Mouse (Mus musculus) liver, embryonic 12.5 days (tissue): ENCODE results near the gene Etnk2. TPM values are rescaled to one million over a fixed set of nuclear protein-coding genes. Genes with fewer than 3 reads are reported as not detected.
A peak's percentile ranks its signal among the peaks of the same experiment; 100 is the strongest.

Experiments
- ATAC-seq: fragments of 200-750 bp; cut with Nextera tagmentation; 2 replicates; pipeline ENCODE4 v1.8.0; 2017; ENCODE audit warnings: moderate number of reproducible peaks, mild to moderate bottlenecking, moderate library complexity
- H3K27ac ChIP-seq: fragments of 300-500 bp; sonication (generic); 2 replicates; pipeline ENCODE4 v1.5.1; 2016; ENCODE audit warnings: mild to moderate bottlenecking
- H3K27me3 ChIP-seq: fragments of 300-500 bp; sonication (generic); replicated peaks from 2 replicates; pipeline ENCODE4 v1.6.1; 2016; ENCODE audit warnings: mild to moderate bottlenecking, moderate library complexity
- H3K36me3 ChIP-seq: fragments of 300-500 bp; sonication (generic); 2 replicates; pipeline ENCODE4 v1.6.1; 2016; ENCODE audit warnings: mild to moderate bottlenecking, moderate library complexity
- H3K4me1 ChIP-seq: fragments of 300-500 bp; sonication (generic); 2 replicates; pipeline ENCODE4 v1.6.1; 2016
- H3K4me2 ChIP-seq: fragments of 300-500 bp; sonication (generic); 2 replicates; pipeline ENCODE4 v1.6.1; 2016; ENCODE audit warnings: mild to moderate bottlenecking, moderate library complexity
- H3K4me3 ChIP-seq: fragments of 300-500 bp; sonication (generic); 2 replicates; pipeline ENCODE4 v1.5.1; 2016; ENCODE audit warnings: mild to moderate bottlenecking, moderate library complexity
- H3K9ac ChIP-seq: fragments of 300-500 bp; sonication (generic); 2 replicates; pipeline ENCODE4 v1.6.1; 2016; ENCODE audit warnings: mild to moderate bottlenecking, moderate library complexity
- H3K9me3 ChIP-seq: fragments of 300-500 bp; sonication (generic); replicated peaks from 2 replicates; pipeline ENCODE4 v1.6.1; 2016; ENCODE audit warnings: mild to moderate bottlenecking, moderate library complexity
- WGBS: fragments of 180-500 bp; shearing (Covaris S2); methylation state at CpG from one replicate; pipeline ENCODE4 v1.1.7; 2016; ENCODE audit not compliant: insufficient replicate concordance; 5-methylcytosine and 5-hydroxymethylcytosine counted together
- polyA plus RNA-seq: library from polyadenylated mRNA; unstranded; fragments of >200 nt; fragmentation: Nextera tagmentation; extraction: Ambion mirVana; gene quantifications from 2 replicates; pipeline ENCODE4 v1.2.1, GENCODE M21; 2016

The Etnk2 gene
- polyA plus RNA-seq, 1 experiment from 2014 or later, result 4.1 TPM

- Histone ChIP-seq H3K36me3 (peaks cover 38% of the 10 kb centered on the region), H3K9ac (no peak overlapping the region), H3K27ac (no peak overlapping the region), H3K9me3 (no peaks in the 10 kb centered on the region), H3K4me2 (no peak overlapping the region), H3K27me3 (no peaks in the 10 kb centered on the region), H3K4me3 (no peak overlapping the region), H3K4me1 (peaks cover 17% of the 10 kb centered on the region)
- WGBS, result 65% methylated on average over 19 of the region's 19 CpGs
- peak; percentile 41; the same call in 1 of the 2 replicates for ATAC-seq
Observed at GRCm38 (mm10) chr1:133387539-133388268, 24.3 kb downstream of the Etnk2 start.

- WGBS, result 60% methylated on average over 4 of the region's 4 CpGs
- no peak overlapping the region for H3K4me2 ChIP-seq
- H3K9me3 ChIP-seq, result no peaks in the 10 kb centered on the region
- H3K9ac ChIP-seq, result no peak overlapping the region
- no peak overlapping the region for H3K27ac ChIP-seq
- peaks cover 24% of the 10 kb centered on the region for H3K36me3 ChIP-seq
- H3K4me3 ChIP-seq, result no peak overlapping the region
- no peak for ATAC-seq
- no peaks in the 10 kb centered on the region for H3K27me3 ChIP-seq
- H3K4me1 ChIP-seq, result peaks cover 4% of the 10 kb centered on the region; the same call in 1 of the 2 replicates
Observed at GRCm38 (mm10) chr1:133394702-133395101, 31.3 kb downstream of the Etnk2 start.

GRCm38 (mm10) chr1:133396693-133397092 lies 33.3 kb downstream of the Etnk2 start:
- ATAC-seq, result no peak

GRCm38 (mm10) chr1:133397094-133397482 lies 33.7 kb downstream of the Etnk2 start:
- no peak for ATAC-seq
- Histone ChIP-seq H3K4me2 (no peak overlapping the region), H3K4me3 (no peak overlapping the region), H3K27me3 (no peaks in the 10 kb centered on the region), H3K9ac (no peak overlapping the region), H3K36me3 (peaks cover 5% of the 10 kb centered on the region), H3K9me3 (no peaks in the 10 kb centered on the region), H3K27ac (no peak overlapping the region), H3K4me1 (peaks cover 4% of the 10 kb centered on the region; the same call in 1 of the 2 replicates)
- 65% methylated on average over 5 of the region's 5 CpGs for WGBS

More at GRCm38 (mm10) chr1:133396693-133397092, 33.3 kb downstream of the Etnk2 start:
- WGBS, result 70% methylated on average over 5 of the region's 5 CpGs
- Histone ChIP-seq H3K4me1 (peaks cover 4% of the 10 kb centered on the region; the same call in 1 of the 2 replicates), H3K27ac (no peak overlapping the region), H3K36me3 (peaks cover 9% of the 10 kb centered on the region), H3K27me3 (no peaks in the 10 kb centered on the region), H3K4me2 (no peak overlapping the region), H3K9ac (no peak overlapping the region), H3K9me3 (no peaks in the 10 kb centered on the region), H3K4me3 (no peak overlapping the region)

- Histone ChIP-seq H3K9me3 (no peaks in the 10 kb centered on the region), H3K4me1 (peaks cover 4% of the 10 kb centered on the region; the same call in 1 of the 2 replicates), H3K27me3 (no peaks in the 10 kb centered on the region), H3K27ac (no peak overlapping the region), H3K4me2 (no peak overlapping the region), H3K36me3 (no peaks in the 10 kb centered on the region; the same call in 1 of the 2 replicates), H3K9ac (no peak overlapping the region), H3K4me3 (no peak overlapping the region)
- WGBS, result 39% methylated on average over 17 of the region's 17 CpGs
- ATAC-seq, result no peak
Observed at GRCm38 (mm10) chr1:133397483-133398237, 34.3 kb downstream of the Etnk2 start.

- no peak overlapping the region for H3K9ac ChIP-seq
- H3K27ac ChIP-seq, result no peak overlapping the region
- H3K36me3 ChIP-seq, result no peaks in the 10 kb centered on the region
- no peak overlapping the region for H3K4me2 ChIP-seq
- ATAC-seq, result no peak
- H3K4me3 ChIP-seq, result no peak overlapping the region
- no peaks in the 10 kb centered on the region for H3K27me3 ChIP-seq
- H3K9me3 ChIP-seq, result no peaks in the 10 kb centered on the region
- 52% methylated on average over 13 of the region's 13 CpGs for WGBS
- peaks cover 4% of the 10 kb centered on the region; the same call in 1 of the 2 replicates for H3K4me1 ChIP-seq
Observed at GRCm38 (mm10) chr1:133400014-133400725, 36.8 kb downstream of the Etnk2 start.

- H3K4me1 ChIP-seq, result peaks cover 4% of the 10 kb centered on the region; the same call in 1 of the 2 replicates
- H3K27me3 ChIP-seq, result no peaks in the 10 kb centered on the region
- ATAC-seq, result no peak
- no peaks in the 10 kb centered on the region for H3K9me3 ChIP-seq
- no peak overlapping the region for H3K4me3 ChIP-seq
- no peak overlapping the region for H3K9ac ChIP-seq
- H3K27ac ChIP-seq, result no peak overlapping the region
- H3K4me2 ChIP-seq, result no peak overlapping the region
- 0 out of 2 replicates have a peak, but pooled peaks cover 3% of the 10 kb centered on the region for H3K36me3 ChIP-seq
- WGBS, result 61% methylated on average over 4 of the region's 4 CpGs
Observed at GRCm38 (mm10) chr1:133404005-133404404, 40.6 kb downstream of the Etnk2 start.

- ATAC-seq, result no peak
- no peak overlapping the region for H3K9ac ChIP-seq
- no peaks in the 10 kb centered on the region for H3K9me3 ChIP-seq
- H3K4me3 ChIP-seq, result no peak overlapping the region
- WGBS, result 63% methylated on average over 7 of the region's 7 CpGs
- no peak overlapping the region for H3K4me2 ChIP-seq
- H3K4me1 ChIP-seq, result peaks cover 7% of the 10 kb centered on the region; the same call in 1 of the 2 replicates
- H3K36me3 ChIP-seq, result 0 out of 2 replicates have a peak, but pooled peaks cover 3% of the 10 kb centered on the region
- H3K27ac ChIP-seq, result no peak overlapping the region
- no peaks in the 10 kb centered on the region for H3K27me3 ChIP-seq
Observed at GRCm38 (mm10) chr1:133406614-133407013, 43.2 kb downstream of the Etnk2 start.

- H3K27ac ChIP-seq, result no peak overlapping the region
- 0 out of 2 replicates have a peak, but pooled peaks cover 3% of the 10 kb centered on the region for H3K36me3 ChIP-seq
- peaks cover 7% of the 10 kb centered on the region; the same call in 1 of the 2 replicates for H3K4me1 ChIP-seq
- H3K27me3 ChIP-seq, result no peaks in the 10 kb centered on the region
- H3K4me3 ChIP-seq, result no peak overlapping the region
- no peak for ATAC-seq
- no peak overlapping the region for H3K4me2 ChIP-seq
- no peaks in the 10 kb centered on the region for H3K9me3 ChIP-seq
- no peak overlapping the region for H3K9ac ChIP-seq
- 64% methylated on average over 6 of the region's 6 CpGs for WGBS
Observed at GRCm38 (mm10) chr1:133407436-133407835, 44.1 kb downstream of the Etnk2 start.

- H3K27me3 ChIP-seq, result no peaks in the 10 kb centered on the region
- WGBS, result 69% methylated on average over 9 of the region's 9 CpGs
- H3K4me3 ChIP-seq, result no peak overlapping the region
- no peak for ATAC-seq
- H3K9me3 ChIP-seq, result no peaks in the 10 kb centered on the region
- H3K27ac ChIP-seq, result 0 out of 2 replicates have a peak overlapping the region, but pooled peaks have one; percentile 18
- H3K4me1 ChIP-seq, result peaks cover 12% of the 10 kb centered on the region; the same call in 1 of the 2 replicates
- 0 out of 2 replicates have a peak, but pooled peaks cover 3% of the 10 kb centered on the region for H3K36me3 ChIP-seq
- no peak overlapping the region for H3K9ac ChIP-seq
- peak overlapping the region; percentile 21 for H3K4me2 ChIP-seq
Observed at GRCm38 (mm10) chr1:133408321-133408720, 44.9 kb downstream of the Etnk2 start.

- Histone ChIP-seq H3K9ac (no peak overlapping the region), H3K36me3 (0 out of 2 replicates have a peak, but pooled peaks cover 3% of the 10 kb centered on the region), H3K27ac (no peak overlapping the region), H3K27me3 (no peaks in the 10 kb centered on the region), H3K9me3 (no peaks in the 10 kb centered on the region), H3K4me1 (peaks cover 14% of the 10 kb centered on the region; the same call in 1 of the 2 replicates), H3K4me3 (no peak overlapping the region), H3K4me2 (peak overlapping the region; percentile 21)
- WGBS, result 56% methylated on average over 6 of the region's 6 CpGs
- ATAC-seq, result peak; percentile 49; the same call in 1 of the 2 replicates
Observed at GRCm38 (mm10) chr1:133408880-133409516, 45.6 kb downstream of the Etnk2 start.
